In the genomic region with DNA sequence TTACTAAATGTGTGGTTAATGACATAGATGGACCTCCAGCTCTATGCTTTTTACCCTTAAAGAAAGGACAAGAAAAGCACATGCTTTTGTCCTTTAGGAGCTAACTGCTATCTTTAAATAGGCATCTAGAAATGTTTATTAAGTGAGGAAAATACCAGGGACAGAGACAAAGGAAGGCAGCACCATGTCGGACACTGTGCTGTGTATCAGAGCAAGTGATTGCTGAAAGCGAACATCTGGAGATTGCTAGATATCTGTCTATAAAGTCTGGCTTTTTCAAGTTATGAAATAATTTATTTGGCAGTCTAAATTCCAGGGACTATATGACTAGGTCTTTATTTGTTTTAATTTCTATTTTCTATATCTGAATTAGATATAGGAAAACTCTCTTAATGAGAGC, we compare ENCODE assay signal across 25 mouse cellular contexts.
"Had no signal": no experiment of that assay in that cellular context is flagged by ENCODE, and none has a peak within 500 bp of the region (broad histone marks: within the 10 kb centered on the region; RNA-seq: fewer than 3 reads in every experiment).

No protein-coding gene starts in this region.

- H3K27ac ChIP-seq: gastrocnemius, adult 2 months; heart, embryonic 10.5 days; hindbrain, embryonic 10.5 days; hindbrain, embryonic 12.5 days; hindbrain, embryonic 15.5 days; hindbrain, postnatal 0 days; kidney, embryonic 15.5 days; kidney, postnatal 0 days; limb, embryonic 13.5 days had no signal

- H3K4me2 ChIP-seq: heart, embryonic 12.5 days; hindbrain, embryonic 12.5 days; hindbrain, embryonic 15.5 days; kidney, embryonic 15.5 days; limb, embryonic 13.5 days had no signal

- H3K36me3 ChIP-seq: hindbrain, embryonic 10.5 days; hindbrain, embryonic 12.5 days; hindbrain, embryonic 15.5 days; kidney, embryonic 15.5 days; limb, embryonic 13.5 days had no signal

- H3K9ac ChIP-seq: heart, embryonic 12.5 days; hindbrain, embryonic 12.5 days; hindbrain, embryonic 15.5 days; kidney, embryonic 15.5 days; limb, embryonic 13.5 days had no signal

- H3K27me3 ChIP-seq: heart, embryonic 12.5 days; hindbrain, embryonic 12.5 days; hindbrain, embryonic 15.5 days; kidney, embryonic 15.5 days; limb, embryonic 13.5 days had no signal

- H3K4me3 ChIP-seq: gastrocnemius, adult 2 months; heart, embryonic 10.5 days; heart, embryonic 12.5 days; hindbrain, embryonic 10.5 days; hindbrain, embryonic 12.5 days; hindbrain, embryonic 15.5 days; kidney, embryonic 15.5 days; limb, embryonic 13.5 days had no signal

- H3K9me3 ChIP-seq: heart, embryonic 10.5 days; hindbrain, embryonic 10.5 days; hindbrain, embryonic 12.5 days; hindbrain, embryonic 15.5 days; kidney, embryonic 15.5 days; limb, embryonic 13.5 days had no signal

- ATAC-seq: forebrain, embryonic 16.5 days; hindbrain, postnatal 0 days; intestine, embryonic 16.5 days had no signal

- DNase-seq: gastrocnemius, adult 2 months; gastrocnemius, postnatal 10 days; gastrocnemius, postnatal 25 days; heart, adult 18-20 months; heart, postnatal 10 days; heart, postnatal 4 days; kidney, adult 11 months; kidney, adult 2 months; kidney, adult 9 months; kidney, postnatal 14 days; kidney, postnatal 36 days; layer of hippocampus, adult 9-11 months; layer of hippocampus, postnatal 36 days; left cerebral cortex, postnatal 4 days had no signal
